Mouse (Mus musculus) small intestine, adult 2 months (tissue): ENCODE measurements around the gene Fah. TPM values are rescaled to one million over a fixed set of nuclear protein-coding genes. Genes with fewer than 3 reads are reported as not detected.

Experiments
- H3K27ac ChIP-seq: fragments of 200-500 bp; 2 replicates; pipeline ENCODE4 v1.5.1; 2012; ENCODE audit warnings: low read depth, low read length, control low read depth, inconsistent platforms; ENCODE audit not compliant: insufficient read depth
- H3K27me3 ChIP-seq: fragments of 200-500 bp; 2 replicates; pipeline ENCODE4 v1.6.1; 2012; ENCODE audit warnings: mild to moderate bottlenecking, moderate library complexity, low read length, inconsistent platforms; ENCODE audit not compliant: control insufficient read depth, insufficient read depth
- H3K36me3 ChIP-seq: fragments of 200-500 bp; 2 replicates; pipeline ENCODE4 v1.6.1; 2012; ENCODE audit warnings: mild to moderate bottlenecking, low read length, control low read depth, inconsistent platforms; ENCODE audit not compliant: control insufficient read depth, insufficient read depth
- H3K4me1 ChIP-seq: fragments of 200-500 bp; 2 replicates; pipeline ENCODE4 v1.6.1; 2012; ENCODE audit warnings: low read length, inconsistent platforms, mixed read lengths; ENCODE audit not compliant: control insufficient read depth, insufficient read depth, insufficient read length
- H3K4me3 ChIP-seq: fragments of 200-500 bp; 2 replicates; pipeline ENCODE4 v1.5.1; 2012; ENCODE audit warnings: low read depth, mild to moderate bottlenecking, control low read depth, inconsistent platforms, low read length, moderate library complexity
- CTCF ChIP-seq: fragments of 200-500 bp; IDR thresholded peaks from 2 replicates; pipeline ENCODE4 v1.5.1; 2012; ENCODE audit warnings: low read depth, mild to moderate bottlenecking, control low read depth, inconsistent platforms, low read length, moderate library complexity, mixed read lengths; ENCODE audit not compliant: insufficient replicate concordance, insufficient read length; ENCODE audit errors: extremely low read depth
- POLR2A ChIP-seq: fragments of 200-500 bp; IDR thresholded peaks from 2 replicates; pipeline ENCODE4 v1.6.1; 2012; ENCODE audit warnings: low read depth, mild to moderate bottlenecking, control low read depth, inconsistent platforms, low read length, moderate library complexity
- WGBS: fragments of 180-500 bp; shearing (Covaris S2); methylation state at CpG from one replicate; pipeline ENCODE4 v1.1.7; 2018; 5-methylcytosine and 5-hydroxymethylcytosine counted together
- polyA plus RNA-seq: library from polyadenylated mRNA; depleted of rRNA; stranded (reverse); fragments of >200 nt; gene quantifications from 2 replicates; pipeline ENCODE4 v1.2.3, GENCODE M21; 2012

The Fah gene
- polyA plus RNA-seq, 1 experiment: 2.4 TPM

GRCm38 (mm10) chr7:84586360-84587100 is 20.0 kb downstream of the Fah start:
- Histone ChIP-seq H3K27me3 (no peaks in the 10 kb centered on the region), H3K27ac (no peak overlapping the region), H3K4me1 (no peaks in the 10 kb centered on the region), H3K36me3 (no peaks in the 10 kb centered on the region), H3K4me3 (no peak overlapping the region)
- WGBS: 83% methylated on average over 3 of the region's 3 CpGs
- TF ChIP-seq POLR2A (no peak), CTCF (no peak)

DNA sequence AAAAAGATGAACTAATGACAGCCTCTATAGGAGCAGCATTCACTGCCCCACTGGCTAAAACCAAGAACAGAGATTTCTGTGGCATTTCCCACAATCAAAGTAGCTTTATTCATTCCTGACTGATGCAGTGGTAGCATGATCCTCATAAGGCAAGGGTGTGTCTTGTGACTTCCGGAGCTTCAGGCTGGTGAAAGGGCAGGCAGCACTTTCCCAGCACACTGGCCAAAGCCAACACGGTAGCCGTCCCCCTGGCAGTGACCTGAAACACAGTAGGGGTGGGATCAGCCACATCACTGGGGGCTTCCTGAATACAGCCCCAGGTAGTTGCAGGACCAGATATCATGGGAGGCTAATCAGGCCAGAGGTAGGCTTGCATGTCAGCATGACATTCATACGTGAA is 21.4 kb downstream of the Fah start:
- H3K4me3 ChIP-seq: no peak overlapping the region

GRCm38 (mm10) chr7:84579769-84580168 is 26.8 kb downstream of the Fah start:
- H3K36me3 ChIP-seq: no peaks in the 10 kb centered on the region
- no peak overlapping the region for H3K4me3 ChIP-seq
- no peak overlapping the region for H3K27ac ChIP-seq
- no peaks in the 10 kb centered on the region for H3K27me3 ChIP-seq
- TF ChIP-seq POLR2A (no peak), CTCF (no peak)
- H3K4me1 ChIP-seq: no peaks in the 10 kb centered on the region
- whole genome bisulfite sequencing: 71% methylated on average over 1 of the region's 1 CpGs

More for the DNA sequence above, 21.4 kb downstream of the Fah start:
- Histone ChIP-seq H3K36me3 (no peaks in the 10 kb centered on the region), H3K4me1 (no peaks in the 10 kb centered on the region), H3K27me3 (no peaks in the 10 kb centered on the region), H3K27ac (no peak overlapping the region)
- 82% methylated on average over 4 of the region's 4 CpGs for WGBS
- TF ChIP-seq CTCF (no peak), POLR2A (no peak)

DNA sequence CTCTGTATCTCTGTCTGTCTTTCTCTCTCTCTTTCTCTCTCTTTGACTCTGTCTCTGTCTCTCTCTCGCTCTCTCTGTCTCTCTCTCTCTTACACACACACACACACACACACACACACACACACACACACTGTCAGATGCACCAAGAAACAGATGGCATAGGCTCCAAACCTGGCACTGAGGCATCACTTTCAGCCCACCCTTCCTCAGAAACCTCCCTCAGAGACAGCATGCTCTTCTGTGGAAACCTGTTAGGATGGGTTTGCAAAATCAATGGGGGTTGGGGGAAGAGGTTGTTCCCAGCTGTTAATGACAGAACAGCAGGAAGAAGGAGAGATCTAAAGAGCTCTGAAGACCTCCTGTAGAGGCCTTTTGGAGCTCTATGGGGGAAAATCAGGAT is 27.7 kb downstream of the Fah start:
- Histone ChIP-seq H3K27ac (no peak overlapping the region), H3K4me3 (no peak overlapping the region), H3K36me3 (no peaks in the 10 kb centered on the region), H3K4me1 (no peaks in the 10 kb centered on the region), H3K27me3 (no peaks in the 10 kb centered on the region)
- 90% methylated on average over 1 of the region's 1 CpGs for WGBS
- no peak for TF ChIP-seq POLR2A
- TF ChIP-seq CTCF: no peak

DNA sequence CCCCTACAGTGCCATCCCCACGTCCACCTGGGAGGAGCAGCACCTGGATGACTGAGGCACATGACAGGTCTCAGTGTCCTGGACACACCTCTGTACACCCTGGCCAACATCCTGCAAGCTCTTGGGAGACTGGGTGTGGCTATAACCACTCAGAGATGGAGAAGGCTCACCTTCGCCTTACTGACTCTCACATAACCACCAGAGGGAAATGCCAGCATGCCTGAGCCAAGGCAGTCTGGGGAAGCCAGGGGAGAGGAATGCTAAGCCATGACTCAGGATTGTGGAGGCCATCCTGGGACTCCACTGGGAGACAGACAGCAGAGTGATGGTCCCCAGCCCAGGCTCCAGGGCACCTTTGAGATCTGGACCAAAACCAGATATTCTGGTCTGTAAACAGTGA is 29.5 kb downstream of the Fah start:
- Histone ChIP-seq H3K27ac (no peak overlapping the region), H3K36me3 (no peaks in the 10 kb centered on the region), H3K4me3 (no peak overlapping the region), H3K27me3 (no peaks in the 10 kb centered on the region), H3K4me1 (no peaks in the 10 kb centered on the region)
- TF ChIP-seq POLR2A (no peak), CTCF (no peak)
- 44% methylated on average over 2 of the region's 2 CpGs for WGBS

GRCm38 (mm10) chr7:84566200-84566599 is 40.3 kb downstream of the Fah start:
- no peak overlapping the region for H3K27ac ChIP-seq
- WGBS: 68% methylated on average over 6 of the region's 6 CpGs
- no peaks in the 10 kb centered on the region for H3K27me3 ChIP-seq
- TF ChIP-seq CTCF (no peak), POLR2A (no peak)
- no peaks in the 10 kb centered on the region for H3K36me3 ChIP-seq
- no peaks in the 10 kb centered on the region for H3K4me1 ChIP-seq
- H3K4me3 ChIP-seq: no peak overlapping the region

GRCm38 (mm10) chr7:84564236-84564635 is 42.3 kb downstream of the Fah start:
- no peak for TF ChIP-seq POLR2A
- TF ChIP-seq CTCF: no peak
- Histone ChIP-seq H3K4me3 (no peak overlapping the region), H3K4me1 (no peaks in the 10 kb centered on the region), H3K27me3 (no peaks in the 10 kb centered on the region), H3K36me3 (no peaks in the 10 kb centered on the region), H3K27ac (no peak overlapping the region)
- 76% methylated on average over 3 of the region's 3 CpGs for WGBS

DNA sequence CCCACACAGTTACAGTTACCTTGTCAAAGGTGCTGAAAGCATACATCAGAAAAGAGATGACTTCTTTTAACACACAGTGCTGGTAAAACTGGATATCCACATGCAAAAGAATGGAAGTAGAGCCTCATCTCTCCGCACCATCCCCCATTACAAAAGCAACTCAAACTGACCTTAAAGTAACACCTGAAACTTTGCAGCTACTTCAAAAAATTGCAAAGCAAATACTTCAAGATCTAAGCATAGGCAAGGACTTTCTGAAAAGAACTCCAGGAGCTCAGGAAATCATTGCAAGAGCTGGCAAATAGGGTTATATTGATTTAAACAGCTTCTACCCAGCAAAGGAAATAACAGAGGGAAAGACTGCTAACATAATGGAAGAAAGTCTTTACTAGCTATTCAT is 46.0 kb downstream of the Fah start:
- no peaks in the 10 kb centered on the region for H3K4me1 ChIP-seq
- TF ChIP-seq POLR2A (no peak), CTCF (no peak)
- no peak overlapping the region for H3K4me3 ChIP-seq
- no peaks in the 10 kb centered on the region for H3K27me3 ChIP-seq
- H3K27ac ChIP-seq: no peak overlapping the region
- 91% methylated on average over 1 of the region's 1 CpGs for WGBS
- no peaks in the 10 kb centered on the region for H3K36me3 ChIP-seq
